Mouse (Mus musculus) limb, embryonic 14.5 days (tissue): ENCODE measurements around the gene Magi1. TPM values are rescaled to one million over a fixed set of nuclear protein-coding genes. Genes with fewer than 3 reads are reported as not detected.

Experiments
- ATAC-seq: fragments of 200-750 bp; cut with Nextera tagmentation; 2 replicates; pipeline ENCODE4 v1.8.0; 2017; ENCODE audit warnings: low read depth, moderate number of reproducible peaks, moderate TSS enrichment; ENCODE audit not compliant: low FRiP score
- DNase-seq: peaks from one replicate; pipeline ENCODE4 v3.0.0-alpha.2; 2015; ENCODE audit warnings: low spot score
- H3K27ac ChIP-seq: fragments of 300-500 bp; sonication (generic); replicated peaks from 2 replicates; pipeline ENCODE4 v1.5.1; 2014; ENCODE audit warnings: low read depth, mild to moderate bottlenecking, low read length, moderate library complexity, mixed read lengths
- H3K27me3 ChIP-seq: fragments of 300-500 bp; sonication (generic); 2 replicates; pipeline ENCODE4 v1.6.1; 2014; ENCODE audit warnings: low read length, mixed read lengths; ENCODE audit not compliant: control insufficient read depth, insufficient read depth
- H3K36me3 ChIP-seq: fragments of 300-500 bp; sonication (generic); 2 replicates; pipeline ENCODE4 v1.6.1; 2014; ENCODE audit warnings: mild to moderate bottlenecking, low read length, moderate library complexity, mixed read lengths; ENCODE audit not compliant: control insufficient read depth, insufficient read depth
- H3K4me1 ChIP-seq: fragments of 300-500 bp; sonication (generic); 2 replicates; pipeline ENCODE4 v1.6.1; 2014; ENCODE audit warnings: antibody characterized with exemption, low read length, mixed read lengths; ENCODE audit not compliant: control insufficient read depth, insufficient read depth
- H3K4me2 ChIP-seq: fragments of 300-500 bp; sonication (generic); replicated peaks from 2 replicates; pipeline ENCODE4 v1.6.1; 2014; ENCODE audit warnings: low read depth, mild to moderate bottlenecking, low read length, moderate library complexity; ENCODE audit not compliant: severe bottlenecking
- H3K4me3 ChIP-seq: fragments of 300-500 bp; sonication (generic); replicated peaks from 2 replicates; pipeline ENCODE4 v1.5.1; 2014; ENCODE audit warnings: low read length
- H3K9ac ChIP-seq: fragments of 300-500 bp; sonication (generic); 2 replicates; pipeline ENCODE4 v1.6.1; 2014; ENCODE audit warnings: mild to moderate bottlenecking, low read depth, low read length, moderate library complexity; ENCODE audit not compliant: severe bottlenecking
- H3K9me3 ChIP-seq: fragments of 300-500 bp; sonication (generic); 2 replicates; pipeline ENCODE4 v1.6.1; 2016; ENCODE audit warnings: low read length; ENCODE audit not compliant: control insufficient read depth
- POLR2A ChIP-seq: fragments of 200-500 bp; IDR thresholded peaks from 2 replicates; pipeline ENCODE4 v1.8.0; 2012; ENCODE audit warnings: inconsistent platforms, mild to moderate bottlenecking, moderate library complexity, borderline replicate concordance; ENCODE audit not compliant: insufficient read depth, insufficient read length; ENCODE audit errors: extremely low read depth
- WGBS: fragments of 180-500 bp; shearing (Covaris S2); extraction: QIAGEN DNeasy Blood & Tissue Kit; methylation state at CpG from one replicate; pipeline ENCODE4 v1.1.7; 2014; 5-methylcytosine and 5-hydroxymethylcytosine counted together
- polyA plus RNA-seq, 2 experiments: library from polyadenylated mRNA; depleted of rRNA in 1 of 2; stranded (reverse) in 1 of 2; unstranded in 1 of 2; fragments of >200 nt; fragmentation: Nextera tagmentation in 1 of 2; extraction: Ambion mirVana in 1 of 2; gene quantifications; 2 replicates each; pipeline versions ENCODE4 v1.2.1 to v1.2.3; 2012 to 2014

The Magi1 gene
- polyA plus RNA-seq (2012; rRNA removed): 13.0 and 15.0 TPM in 2 replicates
- 9.7 and 12.4 TPM in 2 replicates for polyA plus RNA-seq (2014; fragmentation: Nextera tagmentation; extraction: Ambion mirVana)

- peak; percentile 94 for ATAC-seq
- DNase-seq: peak; percentile 97
- under 1% methylated on average over 77 of the region's 86 CpGs for WGBS
- Histone ChIP-seq H3K36me3 (no peaks in the 10 kb centered on the region), H3K4me1 (peaks cover 16% of the 10 kb centered on the region), H3K27me3 (no peaks in the 10 kb centered on the region), H3K4me2 (peak within 1 kb of the TSS; percentile 93), H3K9me3 (peaks cover 4% of the 10 kb centered on the region), H3K4me3 (peak within 1 kb of the TSS; percentile 82), H3K27ac (peak within 1 kb of the TSS; percentile 97), H3K9ac (peak within 1 kb of the TSS; percentile 66)
- TF ChIP-seq POLR2A: 0 out of 2 replicates have a peak, but pooled peaks have one; percentile 52
Measured at GRCm38 (mm10) chr6:94283318-94284061, at the start of gene Magi1. Gene Magi1 (minus strand): TSS chr6:94283917.

GRCm38 (mm10) chr6:94327143-94327542 lies 43.4 kb upstream of the Magi1 start:
- H3K4me3 ChIP-seq: no peak overlapping the region
- WGBS: 74% methylated on average over 4 of the region's 4 CpGs
- no peaks in the 10 kb centered on the region for H3K9me3 ChIP-seq
- no peak overlapping the region for H3K4me2 ChIP-seq
- H3K36me3 ChIP-seq: no peaks in the 10 kb centered on the region
- H3K4me1 ChIP-seq: no peaks in the 10 kb centered on the region
- no peak for TF ChIP-seq POLR2A
- ATAC-seq (no peak), DNase-seq (no peak)
- no peak overlapping the region for H3K9ac ChIP-seq
- no peaks in the 10 kb centered on the region for H3K27me3 ChIP-seq
- no peak overlapping the region for H3K27ac ChIP-seq

- ATAC-seq: no peak
- no peak overlapping the region for H3K4me2 ChIP-seq
- H3K9me3 ChIP-seq: no peaks in the 10 kb centered on the region
- H3K36me3 ChIP-seq: no peaks in the 10 kb centered on the region
- H3K9ac ChIP-seq: no peak overlapping the region
- WGBS: 73% methylated on average over 3 of the region's 3 CpGs
- H3K27ac ChIP-seq: no peak overlapping the region
- no peak overlapping the region for H3K4me3 ChIP-seq
- H3K4me1 ChIP-seq: no peaks in the 10 kb centered on the region; the same call in 1 of the 2 replicates
- DNase-seq: no peak
- no peaks in the 10 kb centered on the region for H3K27me3 ChIP-seq
- no peak for TF ChIP-seq POLR2A
Measured at GRCm38 (mm10) chr6:94316886-94317285, 33.2 kb upstream of the Magi1 start.

- TF ChIP-seq POLR2A: no peak
- ATAC-seq (no peak), DNase-seq (no peak)
- H3K27me3 ChIP-seq: no peaks in the 10 kb centered on the region
- H3K4me1 ChIP-seq: peaks cover 4% of the 10 kb centered on the region; the same call in 1 of the 2 replicates
- no peak overlapping the region for H3K27ac ChIP-seq
- 68% methylated on average over 7 of the region's 7 CpGs for WGBS
- no peak overlapping the region for H3K9ac ChIP-seq
- no peaks in the 10 kb centered on the region for H3K36me3 ChIP-seq
- H3K4me2 ChIP-seq: no peak overlapping the region
- no peaks in the 10 kb centered on the region for H3K9me3 ChIP-seq
- no peak overlapping the region for H3K4me3 ChIP-seq
Measured at GRCm38 (mm10) chr6:94312285-94312684, 28.6 kb upstream of the Magi1 start.

GRCm38 (mm10) chr6:94308498-94308897 lies 24.8 kb upstream of the Magi1 start:
- no peak for ATAC-seq
- no peak for TF ChIP-seq POLR2A
- no peaks in the 10 kb centered on the region for H3K27me3 ChIP-seq
- H3K4me3 ChIP-seq: no peak overlapping the region
- peaks cover 4% of the 10 kb centered on the region; the same call in 1 of the 2 replicates for H3K4me1 ChIP-seq
- H3K9me3 ChIP-seq: no peaks in the 10 kb centered on the region
- no peak overlapping the region for H3K9ac ChIP-seq
- DNase-seq: peak; percentile 47
- no peak overlapping the region for H3K4me2 ChIP-seq
- H3K27ac ChIP-seq: no peak overlapping the region
- 28% methylated on average over 7 of the region's 7 CpGs for WGBS
- no peaks in the 10 kb centered on the region for H3K36me3 ChIP-seq
